Mouse (Mus musculus): ENCODE measurements at regions not wholly inside any gene's neighbourhood (a gene's known extent, or its start where the extent isn't known, plus 50 kb on each side); places are given as distances from the start of the nearest gene placed in this dataset.
A peak's percentile ranks its signal among the peaks of the same experiment; 100 is the strongest.

DNA sequence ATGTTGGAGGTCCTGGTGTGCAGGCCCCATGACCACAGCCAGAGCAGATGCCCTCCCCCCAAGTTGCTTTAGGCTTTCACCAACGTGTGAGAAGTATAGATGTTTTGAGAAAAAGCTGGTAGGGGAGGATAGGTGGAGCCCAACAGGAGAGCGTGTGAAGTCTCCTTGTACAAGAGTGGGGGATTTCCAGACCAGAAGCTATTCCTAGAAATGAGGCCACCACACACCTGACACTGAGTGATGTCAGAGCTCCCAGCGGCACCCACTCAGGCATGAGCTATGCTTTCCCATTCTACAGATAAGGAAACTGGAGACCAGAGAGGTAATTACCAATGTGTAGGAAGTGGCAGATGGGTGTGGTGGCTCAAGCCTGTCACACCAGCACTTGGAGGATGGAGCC, 56.2 kb upstream of the Larp1 start:
- Histone ChIP-seq H3K27ac (ENCODE audit: insufficient read depth, low read length) (no peak overlapping the region), H3K36me3 (ENCODE audit: control insufficient read depth, insufficient read depth, low read length, poor library complexity, severe bottlenecking) (no peaks in the 10 kb centered on the region), H3K9me3 (replicated peaks; ENCODE audit: control insufficient read depth, insufficient read depth, low read length, poor library complexity, severe bottlenecking) (no peaks in the 10 kb centered on the region), H3K4me1 (ENCODE audit: control insufficient read depth, insufficient read depth, low read length) (peaks cover 6% of the 10 kb centered on the region), H3K27me3 (ENCODE audit: control insufficient read depth, insufficient read depth, low read length, poor library complexity, severe bottlenecking) (no peaks in the 10 kb centered on the region), H3K4me3 (ENCODE audit: low read depth, low read length) (no peak overlapping the region), H3K9ac (ENCODE audit: low read depth, poor library complexity, severe bottlenecking) (no peak overlapping the region)
- no peak for TF ChIP-seq POLR2A (IDR thresholded peaks at IDR 0.05; ENCODE audit: insufficient read depth, low read length)
- TF ChIP-seq CTCF (IDR thresholded peaks at IDR 0.05; ENCODE audit: low read depth, low read length), result no peak
- no peak for TF ChIP-seq EP300 (IDR thresholded peaks at IDR 0.05; ENCODE audit: insufficient read depth, low read depth, low read length)

DNA sequence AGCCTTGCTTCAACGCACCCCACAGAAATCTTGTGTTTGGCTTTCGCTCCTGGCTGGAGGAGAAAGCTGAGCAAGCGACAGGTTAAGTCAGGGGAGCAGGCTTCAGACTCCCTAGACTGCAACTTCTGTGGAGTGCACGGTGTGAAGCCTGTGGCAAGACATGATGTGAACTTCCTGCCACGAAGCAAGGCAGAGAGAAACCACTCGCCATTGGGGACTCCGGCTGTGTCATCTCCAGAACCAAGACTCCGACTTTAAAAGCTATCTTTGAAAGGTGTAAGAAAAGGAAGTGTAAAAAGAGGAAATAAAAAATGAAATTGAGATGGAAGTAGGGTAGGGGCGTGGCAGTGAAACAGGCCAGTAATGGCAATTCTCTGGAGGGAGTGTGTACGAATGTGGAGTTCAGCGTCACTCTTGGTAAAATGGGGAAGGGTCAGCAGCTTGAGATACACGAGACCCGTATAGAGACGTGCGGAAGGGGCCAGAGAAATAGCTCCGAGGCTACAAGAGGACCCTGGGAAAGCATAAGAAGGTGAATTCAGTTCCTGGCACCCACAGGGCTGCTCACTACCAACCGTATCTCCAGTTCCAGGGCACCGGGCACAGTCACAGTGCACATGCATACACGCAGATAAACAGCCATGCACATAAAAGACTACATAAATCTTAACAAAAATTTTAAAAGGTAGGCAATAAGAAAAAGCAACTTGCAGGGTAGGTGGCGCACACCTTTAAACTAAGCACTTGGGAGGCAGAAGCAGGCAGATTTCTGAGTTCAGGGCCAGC, 57.1 kb upstream of the Larp1 start:
- no peak for TF ChIP-seq POLR2A (IDR thresholded peaks at IDR 0.05; ENCODE audit: insufficient read depth, low read length)
- no peak for TF ChIP-seq CTCF (IDR thresholded peaks at IDR 0.05; ENCODE audit: low read depth, low read length)
- TF ChIP-seq EP300 (IDR thresholded peaks at IDR 0.05; ENCODE audit: insufficient read depth, low read depth, low read length), result no peak
- no peak overlapping the region for H3K27ac ChIP-seq (ENCODE audit: insufficient read depth, low read length)
- no peaks in the 10 kb centered on the region for H3K9me3 ChIP-seq (replicated peaks; ENCODE audit: control insufficient read depth, insufficient read depth, low read length, poor library complexity, severe bottlenecking)
- H3K27me3 ChIP-seq (ENCODE audit: control insufficient read depth, insufficient read depth, low read length, poor library complexity, severe bottlenecking), result no peaks in the 10 kb centered on the region
- H3K36me3 ChIP-seq (ENCODE audit: control insufficient read depth, insufficient read depth, low read length, poor library complexity, severe bottlenecking), result no peaks in the 10 kb centered on the region
- H3K4me1 ChIP-seq (ENCODE audit: control insufficient read depth, insufficient read depth, low read length), result peaks cover 5% of the 10 kb centered on the region
- no peak overlapping the region for H3K9ac ChIP-seq (ENCODE audit: low read depth, poor library complexity, severe bottlenecking)
- H3K4me3 ChIP-seq (ENCODE audit: low read depth, low read length), result no peak overlapping the region

DNA sequence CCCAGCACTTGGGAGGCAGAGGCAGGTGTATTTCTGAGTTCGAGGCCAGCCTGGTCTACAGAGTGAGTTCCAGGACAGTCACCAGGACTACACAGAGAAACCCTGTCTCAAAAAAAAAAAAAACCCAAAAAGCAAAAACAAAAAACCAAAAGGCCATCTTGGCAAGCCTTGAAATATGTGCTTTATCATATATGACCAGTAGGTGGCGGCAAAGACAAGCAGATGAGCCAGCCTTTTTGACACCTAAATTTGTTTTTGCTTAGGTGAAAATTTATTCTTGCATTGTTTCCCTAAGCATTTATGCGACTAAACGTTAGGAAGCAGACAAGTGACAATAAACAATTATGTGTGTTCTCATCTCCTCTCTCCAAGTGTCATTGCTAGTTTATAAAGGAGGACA, 57.9 kb upstream of the Larp1 start:
- Histone ChIP-seq H3K9ac (ENCODE audit: low read depth, poor library complexity, severe bottlenecking) (no peak overlapping the region), H3K27me3 (ENCODE audit: control insufficient read depth, insufficient read depth, low read length, poor library complexity, severe bottlenecking) (no peaks in the 10 kb centered on the region), H3K36me3 (ENCODE audit: control insufficient read depth, insufficient read depth, low read length, poor library complexity, severe bottlenecking) (no peaks in the 10 kb centered on the region), H3K4me1 (ENCODE audit: control insufficient read depth, insufficient read depth, low read length) (peaks cover 3% of the 10 kb centered on the region), H3K27ac (ENCODE audit: insufficient read depth, low read length) (no peak overlapping the region), H3K4me3 (ENCODE audit: low read depth, low read length) (no peak overlapping the region), H3K9me3 (replicated peaks; ENCODE audit: control insufficient read depth, insufficient read depth, low read length, poor library complexity, severe bottlenecking) (no peaks in the 10 kb centered on the region)
- TF ChIP-seq POLR2A (IDR thresholded peaks at IDR 0.05; ENCODE audit: insufficient read depth, low read length), result no peak
- peak; percentile 13 for TF ChIP-seq CTCF (IDR thresholded peaks at IDR 0.05; ENCODE audit: low read depth, low read length)

DNA sequence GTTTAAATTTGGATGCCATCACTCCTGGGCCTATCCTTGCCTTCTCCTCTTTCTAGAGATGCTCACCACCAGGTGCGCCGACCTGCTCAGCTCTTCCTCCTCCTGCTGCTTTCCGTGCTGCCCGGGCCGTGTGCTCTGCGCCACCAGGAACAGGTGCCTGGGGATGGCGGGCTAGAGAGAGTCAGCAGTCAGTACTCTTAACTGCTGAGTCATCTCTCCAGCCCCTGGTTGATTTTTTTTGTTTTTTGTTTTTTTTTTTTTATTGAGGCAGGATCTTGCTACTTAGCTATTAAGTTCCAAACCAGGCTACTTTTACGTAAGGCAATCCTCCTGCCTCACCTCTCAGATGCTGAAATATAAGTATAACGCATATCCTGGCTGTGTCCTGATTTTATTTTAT, 59.8 kb upstream of the Larp1 start:
- Histone ChIP-seq H3K9ac (ENCODE audit: low read depth, poor library complexity, severe bottlenecking) (no peak overlapping the region), H3K27me3 (ENCODE audit: control insufficient read depth, insufficient read depth, low read length, poor library complexity, severe bottlenecking) (no peaks in the 10 kb centered on the region), H3K4me1 (ENCODE audit: control insufficient read depth, insufficient read depth, low read length) (no peaks in the 10 kb centered on the region), H3K9me3 (replicated peaks; ENCODE audit: control insufficient read depth, insufficient read depth, low read length, poor library complexity, severe bottlenecking) (no peaks in the 10 kb centered on the region), H3K4me3 (ENCODE audit: low read depth, low read length) (no peak overlapping the region), H3K36me3 (ENCODE audit: control insufficient read depth, insufficient read depth, low read length, poor library complexity, severe bottlenecking) (no peaks in the 10 kb centered on the region), H3K27ac (ENCODE audit: insufficient read depth, low read length) (no peak overlapping the region)
- TF ChIP-seq POLR2A (IDR thresholded peaks at IDR 0.05; ENCODE audit: insufficient read depth, low read length), result no peak
- TF ChIP-seq EP300 (IDR thresholded peaks at IDR 0.05; ENCODE audit: insufficient read depth, low read depth, low read length), result no peak
- no peak for TF ChIP-seq CTCF (IDR thresholded peaks at IDR 0.05; ENCODE audit: low read depth, low read length)

DNA sequence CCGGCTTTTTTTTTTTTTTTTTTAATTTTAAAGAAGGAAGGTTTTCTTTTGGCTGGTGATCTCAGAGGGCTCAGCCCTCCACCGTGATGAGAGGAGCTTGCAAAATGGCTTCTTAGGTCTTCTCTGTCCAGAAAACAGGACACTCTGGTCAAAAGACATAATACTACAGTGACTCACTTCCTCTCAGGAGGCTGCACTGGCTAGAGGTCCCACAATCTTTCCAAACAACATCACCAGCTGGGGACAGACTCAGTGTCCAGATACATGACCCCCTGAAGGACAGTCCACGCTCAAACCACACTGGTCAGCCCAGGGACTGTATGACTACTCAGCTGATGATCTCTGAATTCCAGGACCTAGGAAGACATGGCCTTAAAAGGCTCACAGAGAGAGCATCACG, 61.5 kb upstream of the Larp1 start:
- H3K4me1 ChIP-seq (ENCODE audit: control insufficient read depth, insufficient read depth, low read length), result no peaks in the 10 kb centered on the region
- H3K27me3 ChIP-seq (ENCODE audit: control insufficient read depth, insufficient read depth, low read length, poor library complexity, severe bottlenecking), result no peaks in the 10 kb centered on the region
- H3K9me3 ChIP-seq (replicated peaks; ENCODE audit: control insufficient read depth, insufficient read depth, low read length, poor library complexity, severe bottlenecking), result no peaks in the 10 kb centered on the region
- no peak overlapping the region for H3K27ac ChIP-seq (ENCODE audit: insufficient read depth, low read length)
- no peak overlapping the region for H3K9ac ChIP-seq (ENCODE audit: low read depth, poor library complexity, severe bottlenecking)
- TF ChIP-seq EP300 (IDR thresholded peaks at IDR 0.05; ENCODE audit: insufficient read depth, low read depth, low read length) (no peak), POLR2A (IDR thresholded peaks at IDR 0.05; ENCODE audit: insufficient read depth, low read length) (no peak), CTCF (IDR thresholded peaks at IDR 0.05; ENCODE audit: low read depth, low read length) (no peak)
- no peak overlapping the region for H3K4me3 ChIP-seq (ENCODE audit: low read depth, low read length)
- H3K36me3 ChIP-seq (ENCODE audit: control insufficient read depth, insufficient read depth, low read length, poor library complexity, severe bottlenecking), result no peaks in the 10 kb centered on the region

DNA sequence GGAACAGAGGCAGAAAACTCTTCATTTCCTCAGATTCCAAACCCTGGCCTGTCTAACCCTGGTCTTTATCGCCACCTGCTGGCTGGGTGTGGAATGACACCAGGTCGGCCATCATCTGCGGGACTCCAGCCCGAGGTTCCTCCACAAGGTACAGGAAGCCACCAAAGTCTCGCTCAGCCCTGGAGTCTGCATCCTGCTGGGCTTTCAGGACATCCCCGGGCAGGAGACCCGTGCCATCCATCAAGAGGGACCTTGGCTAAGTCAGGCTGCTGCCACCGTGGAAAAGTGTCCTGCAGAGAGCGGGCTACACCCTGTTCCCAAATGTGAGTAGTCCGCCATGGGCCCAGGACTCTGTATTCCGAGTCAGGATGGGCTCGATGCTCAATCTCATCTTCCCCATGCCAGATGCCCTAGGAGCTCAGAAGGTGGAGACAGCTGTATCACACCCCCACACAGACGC, 74.4 kb upstream of the Larp1 start:
- peak overlapping the region; percentile 72 for H3K4me3 ChIP-seq (ENCODE audit: low read depth, low read length)
- no peaks in the 10 kb centered on the region for H3K27me3 ChIP-seq (ENCODE audit: control insufficient read depth, insufficient read depth, low read length, poor library complexity, severe bottlenecking)
- no peak for TF ChIP-seq EP300 (IDR thresholded peaks at IDR 0.05; ENCODE audit: insufficient read depth, low read depth, low read length)
- TF ChIP-seq CTCF (IDR thresholded peaks at IDR 0.05; ENCODE audit: low read depth, low read length), result peak; percentile 90
- no peaks in the 10 kb centered on the region for H3K9me3 ChIP-seq (replicated peaks; ENCODE audit: control insufficient read depth, insufficient read depth, low read length, poor library complexity, severe bottlenecking)
- no peaks in the 10 kb centered on the region for H3K4me1 ChIP-seq (ENCODE audit: control insufficient read depth, insufficient read depth, low read length)
- H3K36me3 ChIP-seq (ENCODE audit: control insufficient read depth, insufficient read depth, low read length, poor library complexity, severe bottlenecking), result no peaks in the 10 kb centered on the region
- peak overlapping the region; percentile 17; the same call in 1 of the 2 replicates for H3K9ac ChIP-seq (ENCODE audit: low read depth, poor library complexity, severe bottlenecking)
- no peak overlapping the region for H3K27ac ChIP-seq (ENCODE audit: insufficient read depth, low read length)

Data from ES-Bruce4 (cell line).